Mouse (Mus musculus) kidney, postnatal 4 days (tissue): Measurements from ENCODE around the gene Hif3a.

Source experiments
- DNase-seq, 2 experiments: peaks; one replicate each; pipeline ENCODE4 v3.0.0; 2021; ENCODE audit warnings: mixed read lengths in 2 of 2

Gene Hif3a

DNA sequence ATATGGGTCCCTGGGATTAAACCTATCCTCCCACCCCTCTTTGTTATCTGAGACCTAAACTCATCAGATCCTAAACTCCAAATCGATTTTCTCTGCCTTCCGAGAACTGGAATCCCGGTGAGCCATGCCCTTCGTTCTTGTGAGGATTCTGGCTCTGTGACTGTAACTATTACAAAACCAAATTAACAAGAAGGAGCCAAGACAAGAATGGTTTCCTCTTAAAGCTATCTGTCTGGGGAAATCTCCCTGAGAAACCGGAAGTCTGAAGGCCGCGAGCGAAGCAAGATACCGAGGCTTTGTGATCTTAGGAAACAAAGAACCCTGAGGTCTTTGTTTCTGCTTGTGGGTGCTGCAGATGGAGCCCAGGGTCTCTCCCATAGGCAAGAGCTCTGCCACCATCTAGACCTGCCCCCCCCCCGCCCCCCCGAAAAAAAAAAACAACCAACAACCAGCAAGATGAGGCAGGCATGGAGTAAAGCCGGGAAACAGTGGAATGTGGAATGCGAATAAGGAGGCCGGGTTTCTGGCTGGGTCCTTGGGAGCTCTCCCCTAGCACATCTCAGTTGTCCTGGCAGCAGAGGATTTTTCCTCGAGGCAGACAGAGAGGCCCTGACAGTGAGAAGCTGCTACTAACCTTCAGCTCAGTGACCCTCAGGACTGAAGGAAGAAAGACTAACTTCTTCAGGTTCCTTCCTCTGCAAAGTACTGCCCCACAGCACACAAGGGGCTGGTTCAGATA is 72.1 kb downstream of the Hif3a start:
- DNase-seq = peak; percentile 23 to 42

DNA sequence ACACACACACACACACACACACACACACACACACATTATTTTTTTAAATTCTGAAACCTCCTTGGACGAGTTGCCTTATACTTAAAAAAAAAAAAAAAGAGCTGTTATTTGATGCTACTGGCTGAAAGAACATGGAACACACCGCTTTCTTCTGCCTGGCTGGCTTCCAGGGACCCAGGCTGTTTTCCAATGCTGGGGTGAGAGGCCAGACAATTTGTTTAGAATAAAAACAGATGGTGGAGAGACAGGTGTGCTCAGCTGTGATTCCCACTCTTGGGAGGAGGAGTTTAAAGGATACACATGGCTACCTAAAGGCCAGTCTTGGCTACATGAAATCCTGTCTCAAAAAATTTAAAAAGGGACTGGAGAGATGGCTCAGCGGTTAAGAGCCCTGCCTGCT is 73.8 kb downstream of the Hif3a start:
- peak; percentile 74 to 79 for DNase-seq

DNA sequence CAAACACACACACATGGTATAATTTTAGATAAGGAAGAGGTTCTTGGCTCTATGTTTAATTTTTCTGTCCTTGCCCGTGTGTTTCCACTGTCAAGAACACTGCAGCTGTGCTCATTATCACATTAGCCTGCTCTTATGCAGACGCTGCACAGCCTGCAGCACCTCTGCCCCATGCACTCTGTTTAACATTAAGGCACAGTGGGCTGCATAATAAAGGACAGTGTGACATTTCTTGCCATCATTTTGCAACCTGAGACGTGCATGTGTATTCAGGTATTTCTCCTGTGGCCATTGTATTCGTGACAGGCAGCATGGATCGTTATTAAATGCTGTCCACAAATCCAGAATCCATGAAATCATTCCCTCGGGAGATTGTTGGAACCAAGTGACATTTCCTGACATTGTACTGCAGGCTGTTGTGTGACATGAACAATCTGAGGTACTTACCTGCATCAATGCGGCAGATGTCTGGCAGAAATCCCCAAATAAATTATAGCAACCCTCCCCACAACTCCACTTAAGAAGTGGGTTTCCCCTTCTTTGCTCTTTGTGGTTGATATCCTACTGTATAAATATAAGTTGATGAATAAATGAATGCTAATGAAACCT is 74.6 kb downstream of the Hif3a start:
- DNase-seq = no peak

DNA sequence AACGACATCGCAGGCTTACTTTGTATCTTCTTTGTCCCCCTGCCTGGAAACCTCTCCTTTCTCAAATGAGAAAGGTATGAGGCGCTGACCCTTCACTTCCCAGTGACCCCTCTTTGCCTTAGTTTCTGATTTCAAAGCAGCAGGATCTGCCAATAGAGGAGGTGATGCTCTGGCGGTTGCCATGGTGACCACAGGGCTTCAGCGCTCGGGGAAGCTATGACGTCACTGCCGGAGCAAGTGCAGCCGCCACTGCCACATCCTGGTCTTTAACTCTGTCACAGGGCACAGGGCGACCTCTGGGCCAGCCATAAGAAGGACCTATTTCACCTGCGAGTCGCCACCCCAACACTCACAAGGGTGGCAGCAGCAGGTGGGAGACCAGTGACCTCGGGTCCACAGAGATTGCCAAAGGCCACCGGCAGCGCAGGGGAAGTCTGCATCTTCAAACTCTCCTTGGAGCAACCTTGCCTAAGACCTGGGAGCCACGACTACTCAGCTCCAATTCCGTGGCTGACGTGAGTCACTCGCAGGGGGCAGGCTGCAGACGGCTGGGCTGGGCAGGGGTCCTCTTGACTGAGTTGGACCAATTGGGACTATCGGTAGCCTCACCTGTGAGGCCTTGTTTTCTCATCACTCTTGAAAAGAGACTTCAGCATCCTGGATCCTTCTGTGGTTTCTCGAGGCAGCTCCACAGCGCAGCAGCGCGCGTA is 79.2 kb downstream of the Hif3a start, which contains the start of gene Gm42372:
Gene Gm42372, plus strand, starts transcription at position 228 of the 710 bp plus-strand sequence.
- peak; percentile 65 to 73 for DNase-seq
